In genomic region chr9:70541584-70541983, GRCm38 (mm10) we compare ENCODE assay signal across 8 mouse cellular contexts. TPM values are rescaled to one million over a fixed set of nuclear protein-coding genes. Genes with fewer than 3 reads are reported as not detected.
A peak's percentile ranks its signal among the peaks of the same experiment; 100 is the strongest.
DNase-seq lines count a peak whose midpoint lies in the region; ATAC-seq and TF ChIP-seq lines count a peak whose summit lies in the region.

No protein-coding gene starts in this region.

- H3K9me3 ChIP-seq in kidney, embryonic 14.5 days (ENCODE audit: control insufficient read depth, low read length): no peaks in the 10 kb centered on the region
- no peaks in the 10 kb centered on the region for H3K9me3 ChIP-seq in hindbrain, embryonic 15.5 days
- H3K9me3 ChIP-seq in midbrain, embryonic 15.5 days: no peaks in the 10 kb centered on the region

- peaks cover 8% of the 10 kb centered on the region; the same call in 1 of the 2 replicates for H3K4me1 ChIP-seq in kidney, embryonic 14.5 days (ENCODE audit: control insufficient read depth, insufficient read depth, low read length)
- no peaks in the 10 kb centered on the region; the same call in 1 of the 2 replicates for H3K4me1 ChIP-seq in bone marrow macrophage, adult 2 months (ENCODE audit: control insufficient read depth, insufficient read depth, low read length)
- H3K4me1 ChIP-seq in hindbrain, embryonic 15.5 days (replicated peaks): peaks cover 23% of the 10 kb centered on the region
- peaks cover 21% of the 10 kb centered on the region for H3K4me1 ChIP-seq in midbrain, embryonic 15.5 days

- WGBS in kidney, embryonic 14.5 days: 17% methylated on average over 6 of the region's 6 CpGs
- WGBS in hindbrain, embryonic 15.5 days: 11% methylated on average over 6 of the region's 6 CpGs
- 8% methylated on average over 6 of the region's 6 CpGs for WGBS in midbrain, embryonic 15.5 days

- no peak for DNase-seq in kidney, adult 9 months
- no peak for DNase-seq in adrenal gland, postnatal 4 days (ENCODE audit: low spot score in 2 of 2)
- no peak for DNase-seq in cerebellum, adult 8-10 months
- DNase-seq in cerebellum, adult 18-20 months: no peak

- H3K9ac ChIP-seq in kidney, embryonic 14.5 days (ENCODE audit: low read depth, low read length): no peak overlapping the region
- peak overlapping the region; percentile 56 for H3K9ac ChIP-seq in hindbrain, embryonic 15.5 days
- peak overlapping the region; percentile 82 for H3K9ac ChIP-seq in midbrain, embryonic 15.5 days

- peak overlapping the region; percentile 96 for H3K4me3 ChIP-seq in kidney, embryonic 14.5 days (ENCODE audit: low read length)
- peak overlapping the region; percentile 85 for H3K4me3 ChIP-seq in bone marrow macrophage, adult 2 months (ENCODE audit: insufficient read depth, low read length)
- peak overlapping the region; percentile 82 for H3K4me3 ChIP-seq in hindbrain, embryonic 15.5 days
- peak overlapping the region; percentile 90 for H3K4me3 ChIP-seq in midbrain, embryonic 15.5 days

- TF ChIP-seq CTCF in bone marrow macrophage, adult 2 months (IDR thresholded peaks at IDR 0.05; ENCODE audit: low read depth, low read length): no peak

- no peaks in the 10 kb centered on the region; the same call in 1 of the 2 replicates for H3K36me3 ChIP-seq in kidney, embryonic 14.5 days (ENCODE audit: control insufficient read depth, insufficient read depth, low read length)
- H3K36me3 ChIP-seq in hindbrain, embryonic 15.5 days: no peaks in the 10 kb centered on the region
- H3K36me3 ChIP-seq in midbrain, embryonic 15.5 days (replicated peaks): no peaks in the 10 kb centered on the region

- H3K4me2 ChIP-seq in kidney, embryonic 14.5 days (replicated peaks; ENCODE audit: low read depth, low read length): peak overlapping the region; percentile 80
- H3K4me2 ChIP-seq in hindbrain, embryonic 15.5 days: peak overlapping the region; percentile 90
- H3K4me2 ChIP-seq in midbrain, embryonic 15.5 days: peak overlapping the region; percentile 75

- no peak for ATAC-seq in kidney, embryonic 14.5 days (ENCODE audit: low FRiP score, low TSS enrichment)
- no peak for ATAC-seq in hindbrain, embryonic 15.5 days (ENCODE audit: low FRiP score, low read depth)
- ATAC-seq in midbrain, embryonic 15.5 days (replicated peaks): no peak

- no peaks in the 10 kb centered on the region for H3K27me3 ChIP-seq in kidney, embryonic 14.5 days (ENCODE audit: control insufficient read depth, insufficient read depth, low read length)
- H3K27me3 ChIP-seq in hindbrain, embryonic 15.5 days: no peaks in the 10 kb centered on the region
- no peaks in the 10 kb centered on the region for H3K27me3 ChIP-seq in midbrain, embryonic 15.5 days (replicated peaks)

- no peak overlapping the region for H3K27ac ChIP-seq in kidney, embryonic 14.5 days (ENCODE audit: low read depth, low read length)
- no peak overlapping the region for H3K27ac ChIP-seq in bone marrow macrophage, adult 2 months (ENCODE audit: insufficient read depth, low read depth, low read length)
- H3K27ac ChIP-seq in hindbrain, embryonic 15.5 days (replicated peaks): no peak overlapping the region
- H3K27ac ChIP-seq in midbrain, embryonic 15.5 days: no peak overlapping the region

- no peak for TF ChIP-seq POLR2A in bone marrow macrophage, adult 2 months (IDR thresholded peaks at IDR 0.05; ENCODE audit: borderline replicate concordance, low read depth, low read length)

RNA-seq across cellular contexts. Expression of gene Sltm, which starts 1.0 kb away (rescaled TPM):
- 64.9 and 71.6 TPM in 2 replicates for polyA plus RNA-seq in kidney, embryonic 14.5 days (2014; fragmentation: Nextera tagmentation; extraction: Ambion mirVana)
- polyA plus RNA-seq in bone marrow macrophage, adult 2 months (2012; ENCODE audit: insufficient read depth, insufficient read length, missing spikeins): 50.8 and 56.3 TPM in 2 replicates
- polyA plus RNA-seq in hindbrain, embryonic 15.5 days (2015; fragmentation: Nextera tagmentation; extraction: Ambion mirVana): 58.4 and 59.0 TPM in 2 replicates
- polyA plus RNA-seq in midbrain, embryonic 15.5 days (2015; fragmentation: Nextera tagmentation; extraction: Ambion mirVana): 62.6 and 63.5 TPM in 2 replicates
- 10 to 100 TPM; 37.7 to 44.2 TPM for total RNA-seq in adrenal gland, postnatal 4 days (2021)

RNA-seq across cellular contexts. Expression of gene Rnf111, which starts 38.1 kb away (rescaled TPM):
- 29.0 and 36.9 TPM in 2 replicates for polyA plus RNA-seq in kidney, embryonic 14.5 days (2014; fragmentation: Nextera tagmentation; extraction: Ambion mirVana)
- polyA plus RNA-seq in bone marrow macrophage, adult 2 months (2012; ENCODE audit: insufficient read depth, insufficient read length, missing spikeins): 55.3 and 61.9 TPM in 2 replicates
- polyA plus RNA-seq in hindbrain, embryonic 15.5 days (2015; fragmentation: Nextera tagmentation; extraction: Ambion mirVana): 31.8 and 33.6 TPM in 2 replicates
- polyA plus RNA-seq in midbrain, embryonic 15.5 days (2015; fragmentation: Nextera tagmentation; extraction: Ambion mirVana): 36.9 and 38.3 TPM in 2 replicates
- 10 to 100 TPM; 41.1 to 44.1 TPM for total RNA-seq in adrenal gland, postnatal 4 days (2021)
